Mouse (Mus musculus) cerebellum, postnatal 10 days (tissue): ENCODE data around the gene Stk38.
"Not testable (repeated sequence)": the region's sequence is repeated elsewhere in the genome, so short reads cannot be mapped to it uniquely, and the experiment has no call there.

Source experiments
- DNase-seq, 2 experiments: peaks; one replicate each; pipeline ENCODE4 v3.0.0; 2021; ENCODE audit warnings: mixed read lengths in 2 of 2

Stk38 gene

DNA sequence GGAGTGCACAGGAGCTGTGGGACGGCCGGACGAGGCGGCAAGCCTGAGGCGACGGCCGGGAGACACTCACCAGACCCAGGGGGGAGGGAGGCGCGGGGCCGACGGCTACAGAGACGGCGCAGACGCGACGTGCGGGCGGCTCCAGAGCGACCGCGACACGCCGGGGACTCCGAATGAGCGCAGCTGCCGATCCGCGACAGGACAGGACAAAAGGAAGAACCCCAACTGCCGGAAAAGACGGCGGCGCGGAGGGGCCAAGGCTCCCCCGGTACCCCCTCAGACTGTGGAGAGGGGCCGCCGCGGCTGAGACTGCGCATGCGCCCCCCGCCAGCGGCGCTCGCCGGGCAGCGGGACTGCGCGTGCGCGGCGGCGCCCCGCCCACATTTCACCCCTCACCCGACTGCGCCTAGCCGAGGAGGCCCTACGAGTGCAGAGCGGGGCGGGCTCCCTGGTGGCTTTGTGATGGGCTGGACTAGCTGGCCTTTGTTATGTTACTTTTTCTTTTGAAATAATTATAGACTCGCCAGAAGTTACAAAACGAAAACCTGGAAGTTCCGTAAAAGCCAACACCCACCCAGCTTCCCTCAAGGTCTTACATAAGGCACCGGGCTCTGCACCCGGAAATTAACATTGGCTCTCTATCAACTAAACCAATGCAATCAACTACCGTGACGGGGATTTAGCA lies at the start of gene Stk38:
TSS of gene Stk38 (minus strand) at position 355 of the 685 bp plus-strand sequence.
- DNase-seq, result peak; percentile 95 to 96

- DNase-seq, result no peak
Observed at GRCm38 (mm10) chr17:29057361-29057890, 49.6 kb upstream of the Stk38 start.

DNA sequence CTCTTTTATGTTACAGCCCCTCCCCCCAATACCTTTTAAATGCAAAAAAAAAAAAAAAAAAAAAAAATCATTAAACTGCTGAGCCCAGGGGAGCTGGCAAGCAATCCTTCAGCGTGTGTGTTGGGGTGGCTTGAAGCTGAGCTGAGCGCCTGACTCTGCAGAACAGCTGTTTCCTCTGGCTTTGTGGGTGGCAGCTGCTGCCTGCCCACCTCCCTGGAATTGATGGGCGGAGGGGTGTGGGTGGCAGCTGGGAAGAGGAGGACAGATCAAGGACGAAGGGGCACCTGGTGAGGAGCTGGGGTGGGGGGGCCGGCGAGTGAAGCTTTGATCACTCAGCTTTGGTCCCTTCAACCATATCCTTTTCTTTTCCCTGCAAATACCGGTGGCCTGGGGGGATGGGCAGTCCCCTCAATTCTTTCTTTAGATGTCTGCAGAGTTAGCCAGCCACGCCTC lies 48.9 kb upstream of the Stk38 start:
- DNase-seq, result peak in 1 of 2 experiments; percentile 32

GRCm38 (mm10) chr17:29056207-29056606 lies 48.4 kb upstream of the Stk38 start:
- no peak for DNase-seq

- no peak for DNase-seq
Observed at GRCm38 (mm10) chr17:29055586-29055985, 47.8 kb upstream of the Stk38 start.

GRCm38 (mm10) chr17:29054429-29054828 lies 46.6 kb upstream of the Stk38 start:
- DNase-seq, result no peak

DNA sequence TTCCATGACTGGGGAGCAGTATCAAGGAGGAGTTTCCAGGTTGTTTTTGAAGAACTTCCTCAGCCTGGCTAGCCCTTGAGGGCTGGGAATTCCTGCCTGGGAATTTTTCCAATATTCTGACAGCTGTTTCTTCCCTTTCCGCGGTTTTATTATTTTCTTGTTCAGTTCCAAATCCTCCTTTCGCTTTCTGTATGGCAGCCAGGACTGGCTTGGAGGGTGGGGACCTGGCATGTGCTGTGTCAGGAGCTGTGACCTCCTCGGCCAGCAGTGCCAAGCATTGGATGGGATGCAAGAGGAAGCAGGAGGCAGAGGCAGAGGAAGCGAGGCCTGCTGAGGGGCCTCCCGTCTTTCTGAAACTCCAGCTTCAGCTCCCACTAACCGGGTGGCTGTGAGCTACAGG lies 46.0 kb upstream of the Stk38 start:
- DNase-seq, result peak; percentile 60 to 75

- peak; percentile 61 to 68 for DNase-seq
Observed at GRCm38 (mm10) chr17:29053067-29053466, 45.3 kb upstream of the Stk38 start.

GRCm38 (mm10) chr17:29050791-29051190 lies 43.0 kb upstream of the Stk38 start:
- peak; percentile 53 to 56 for DNase-seq

GRCm38 (mm10) chr17:29049923-29050322 lies 42.1 kb upstream of the Stk38 start:
- no peak for DNase-seq

GRCm38 (mm10) chr17:29049508-29049889 lies 41.7 kb upstream of the Stk38 start:
- DNase-seq, result peak in 1 of 2 experiments; percentile 46

- DNase-seq, result peak; percentile 97 to 98
Observed at GRCm38 (mm10) chr17:29048748-29049507, 41.1 kb upstream of the Stk38 start.

DNA sequence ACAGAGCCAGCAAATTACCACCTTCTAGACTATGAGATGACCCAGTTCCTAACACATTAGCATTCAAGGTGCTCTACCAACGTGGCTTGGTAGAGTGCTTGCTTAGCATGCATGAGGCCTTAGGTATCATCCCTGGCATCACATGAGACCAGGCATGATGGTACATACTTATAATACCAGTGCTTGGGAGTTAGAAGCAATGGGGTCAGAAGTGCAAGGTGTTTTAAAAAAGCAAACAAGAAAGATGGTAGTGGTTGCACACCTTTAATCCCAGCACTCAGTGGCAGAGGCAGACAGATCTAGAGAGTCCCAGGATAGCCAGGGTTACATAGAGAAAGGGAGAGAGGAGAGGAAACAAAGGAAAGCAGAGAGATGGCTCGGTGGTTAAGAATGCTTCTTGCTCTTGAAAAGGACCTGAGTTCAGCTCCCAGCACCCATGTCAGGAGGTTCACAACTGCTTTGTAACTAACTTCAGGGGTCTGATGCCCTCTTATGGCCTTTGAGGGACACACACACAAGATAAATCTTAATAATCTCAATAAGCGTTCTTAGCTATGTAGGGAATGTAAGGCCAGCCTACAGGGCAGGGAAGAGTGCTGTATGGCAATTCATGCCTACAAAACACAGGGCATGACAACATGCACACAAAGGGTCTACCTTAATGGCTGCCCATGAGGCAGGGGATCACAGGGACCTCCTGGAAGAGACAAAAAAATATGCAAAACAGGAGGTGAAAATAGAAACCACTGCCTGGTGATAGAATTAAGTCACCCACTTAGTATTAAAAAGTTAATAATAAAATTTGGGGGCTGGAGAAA lies 40.1 kb upstream of the Stk38 start:
- no peak for DNase-seq

DNA sequence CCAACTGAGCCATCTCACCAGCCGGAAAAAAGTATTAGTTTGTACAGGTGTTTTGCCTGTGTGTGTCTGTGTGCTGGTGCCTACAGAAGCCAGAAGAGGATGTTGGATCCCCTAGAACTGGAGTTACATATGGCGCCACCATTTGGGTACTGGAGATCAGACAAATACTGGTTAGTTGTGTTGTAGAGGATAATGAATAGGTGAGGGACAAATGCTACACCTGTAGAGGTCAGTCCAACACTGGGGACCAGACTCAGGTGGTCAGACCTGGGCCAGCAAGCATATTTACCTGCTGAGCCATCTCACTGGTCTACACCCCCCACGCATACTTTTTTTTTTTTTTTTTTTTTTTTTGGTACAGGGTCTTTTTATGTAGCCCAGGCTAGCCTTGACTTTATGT lies 39.1 kb upstream of the Stk38 start:
- no peak for DNase-seq

DNA sequence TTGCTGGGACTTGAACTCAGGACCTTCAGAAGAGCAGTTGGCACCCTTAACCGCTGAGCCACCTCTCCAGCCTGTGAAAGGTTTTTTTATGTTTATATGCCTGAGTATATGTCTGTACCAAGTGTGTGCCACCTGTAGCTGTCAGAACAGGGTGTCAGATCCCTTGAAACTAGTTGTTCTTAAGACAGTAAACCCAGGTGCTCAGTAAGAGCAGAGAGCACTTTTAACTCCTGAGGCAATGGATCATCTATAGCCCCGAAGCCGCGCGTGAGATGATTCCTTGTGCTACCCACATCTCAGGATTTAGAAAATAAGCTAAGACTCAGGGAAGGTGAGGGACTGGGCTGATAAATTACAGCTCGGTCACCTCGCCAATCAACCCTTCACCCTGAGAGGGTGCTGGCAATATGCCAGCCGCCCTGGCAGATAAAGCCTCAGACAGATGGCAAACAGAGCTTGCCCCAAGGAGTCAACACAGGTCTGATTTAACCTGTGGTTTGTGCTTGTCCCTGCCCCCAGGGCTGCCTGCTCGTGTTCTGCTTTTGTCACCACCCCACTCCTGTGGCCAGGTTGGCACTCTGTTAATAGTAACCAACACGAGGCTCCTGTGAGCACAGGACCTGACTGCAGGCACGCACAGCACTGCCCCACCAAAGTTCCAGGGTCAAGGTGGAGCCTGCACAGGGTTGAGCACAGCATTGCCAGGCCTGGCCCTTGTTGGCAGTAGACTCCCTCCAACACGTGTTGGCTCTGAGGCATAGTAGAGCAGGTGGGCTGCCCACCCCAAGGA lies 38.1 kb upstream of the Stk38 start:
- DNase-seq, result peak; percentile 82 to 87

GRCm38 (mm10) chr17:29044925-29045319 lies 37.1 kb upstream of the Stk38 start:
- peak; percentile 42 to 70 for DNase-seq

DNA sequence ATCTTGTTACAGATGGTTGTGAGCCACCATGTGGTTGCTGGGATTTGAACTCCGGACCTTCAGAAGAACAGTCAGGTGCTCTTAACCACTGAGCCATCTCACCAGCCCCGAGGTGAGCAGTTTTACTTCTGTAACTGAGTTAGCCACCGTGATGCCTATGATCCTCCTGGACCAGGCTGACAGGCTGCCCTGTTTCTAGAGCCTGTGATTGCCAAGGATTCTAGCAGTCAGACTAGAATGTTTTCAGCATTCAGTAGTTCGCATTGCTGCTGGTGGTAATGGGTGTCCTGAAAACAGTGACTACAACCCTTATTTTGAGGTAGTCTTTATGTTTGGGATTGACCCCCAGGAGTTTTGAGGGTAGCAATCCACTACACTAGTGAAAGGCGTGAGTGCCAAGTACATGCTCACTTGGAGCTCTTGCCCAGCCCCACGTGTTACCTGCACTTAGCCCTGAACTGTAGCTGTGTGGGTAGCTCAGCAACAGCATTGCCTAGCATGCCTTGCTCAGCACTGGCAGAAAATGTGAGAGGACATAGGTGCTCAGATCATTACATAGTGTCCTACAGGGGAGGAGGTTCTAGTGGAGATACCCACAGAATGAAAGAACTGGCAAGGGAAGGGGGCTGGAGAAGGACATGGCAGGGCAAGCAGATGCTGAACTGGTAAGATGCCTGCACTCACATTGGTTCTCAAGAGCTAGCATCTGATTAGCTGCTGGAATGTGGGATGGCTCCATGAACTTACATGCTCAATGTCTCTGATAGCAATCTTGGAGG lies 36.5 kb upstream of the Stk38 start:
- DNase-seq, result no peak

- no peak for DNase-seq
Observed at GRCm38 (mm10) chr17:29043583-29043982, 35.8 kb upstream of the Stk38 start.

- DNase-seq, result no peak
Observed at GRCm38 (mm10) chr17:29042569-29042968, 34.8 kb upstream of the Stk38 start.

DNA sequence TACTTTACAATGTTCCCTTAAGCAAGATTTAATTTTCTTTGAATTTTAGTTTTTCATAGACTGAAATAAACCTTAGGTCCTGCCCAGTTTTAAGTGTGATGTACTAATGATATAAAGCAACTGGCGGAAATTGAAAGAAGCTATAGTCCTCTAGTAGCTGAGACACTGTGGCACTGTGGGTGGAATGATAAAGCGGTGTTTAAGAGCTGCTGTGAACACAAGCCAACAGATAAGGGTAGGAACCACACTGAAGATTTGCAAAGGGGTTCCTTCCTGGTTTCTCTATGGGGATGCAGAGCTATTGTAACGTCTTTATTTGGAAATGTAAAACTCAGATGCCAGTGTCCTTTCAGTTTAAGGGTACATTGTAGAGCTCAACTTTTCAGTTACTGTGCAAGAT lies 33.8 kb upstream of the Stk38 start:
- not testable (repeated sequence) for DNase-seq

- DNase-seq, result no peak
Observed at GRCm38 (mm10) chr17:29039351-29039750, 31.6 kb upstream of the Stk38 start.
